Mouse (Mus musculus) bone marrow, adult 2 months (tissue): ENCODE data around the gene Pramef6.
"Not testable (repeated sequence)": the region's sequence is repeated elsewhere in the genome, so short reads cannot be mapped to it uniquely, and the experiment has no call there.

Experiments
- CTCF ChIP-seq: fragments of 200-500 bp; IDR thresholded peaks from 2 replicates; pipeline ENCODE4 v1.5.1; 2011; ENCODE audit warnings: low read length, control low read depth; ENCODE audit not compliant: control insufficient read depth, insufficient read depth
- POLR2A ChIP-seq: fragments of 200-500 bp; IDR thresholded peaks from 2 replicates; pipeline ENCODE4 v1.6.1; 2011; ENCODE audit warnings: low read depth, mild to moderate bottlenecking, control low read depth, low read length, borderline replicate concordance; ENCODE audit not compliant: control insufficient read depth

GRCm38 (mm10) chr4:143882371-143882770 is 17.8 kb downstream of the Pramef6 start:
- not testable (repeated sequence) for TF ChIP-seq POLR2A, CTCF
